In the genomic region with DNA sequence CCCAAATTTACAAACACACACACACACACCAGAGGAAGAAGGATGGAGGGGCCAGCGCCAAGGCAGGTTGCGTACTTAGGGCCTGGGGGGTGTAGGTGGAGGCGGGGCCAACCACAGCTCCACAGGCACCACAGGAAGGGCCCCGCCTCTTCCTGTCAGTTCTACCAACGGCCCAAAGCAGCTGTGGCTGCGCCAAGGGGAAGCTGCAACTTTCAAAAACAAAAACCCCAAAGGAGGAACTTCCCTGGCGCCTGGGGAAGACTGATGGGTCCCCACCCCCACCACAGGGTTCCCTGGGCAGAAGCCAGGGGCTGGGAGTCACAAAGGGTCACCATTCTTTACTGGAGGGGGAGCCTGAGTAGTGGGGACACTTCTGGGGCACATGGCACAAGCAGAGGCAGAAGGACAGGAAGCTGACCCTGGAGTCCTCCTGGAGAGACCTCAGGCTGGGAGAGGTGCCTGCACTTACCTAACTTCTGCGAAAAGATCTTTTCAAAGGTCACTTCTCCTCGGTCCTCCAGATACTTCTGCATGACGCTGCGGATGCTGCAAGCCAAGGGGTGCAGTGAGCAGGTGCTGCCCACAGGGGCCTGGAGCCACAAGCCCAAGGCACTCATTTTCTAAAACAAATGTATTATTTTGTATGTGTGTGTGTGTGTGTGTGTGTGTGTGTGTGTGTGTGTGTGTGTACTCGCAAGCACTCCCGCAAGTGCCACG, we compare ENCODE assay signal across 8 mouse cellular contexts. TPM values are rescaled to one million over a fixed set of nuclear protein-coding genes. Genes with fewer than 3 reads are reported as not detected.
DNase-seq lines count a peak whose midpoint lies in the region; ATAC-seq and TF ChIP-seq lines count a peak whose summit lies in the region.

No protein-coding gene starts in this region.

- TF ChIP-seq CTCF in stomach, postnatal 0 days (IDR thresholded peaks at IDR 0.05; ENCODE audit: low read depth) = no peak
- no peak for TF ChIP-seq CTCF in forebrain, postnatal 0 days (IDR thresholded peaks at IDR 0.05; ENCODE audit: low read depth)

- peak; percentile 66 to 71 for DNase-seq in right cerebral cortex, postnatal 10 days (ENCODE audit: low spot score in 2 of 2)
- DNase-seq in right cerebral cortex, adult 2 months (ENCODE audit: low spot score in 2 of 2) = no peak
- peak; percentile 56 for DNase-seq in gastrocnemius, postnatal 14 days
- DNase-seq in kidney, adult 18-20 months = peak; percentile 57
- DNase-seq in stomach, postnatal 0 days (ENCODE audit: low spot score) = no peak
- DNase-seq in forebrain, postnatal 0 days = no peak
- DNase-seq in ovary, postnatal 10 days (ENCODE audit: low spot score) = no peak

- 58% methylated on average over 13 of the region's 14 CpGs for WGBS in lung, embryonic 16.5 days
- 54% methylated on average over 14 of the region's 14 CpGs for WGBS in stomach, postnatal 0 days
- 74% methylated on average over 14 of the region's 14 CpGs for WGBS in forebrain, postnatal 0 days

- H3K4me2 ChIP-seq in lung, embryonic 16.5 days (ENCODE audit: low read depth, low read length) = no peak overlapping the region
- no peak overlapping the region for H3K4me2 ChIP-seq in stomach, postnatal 0 days (replicated peaks; ENCODE audit: low read depth)
- no peak overlapping the region for H3K4me2 ChIP-seq in forebrain, postnatal 0 days (ENCODE audit: low read depth)

- H3K27me3 ChIP-seq in lung, embryonic 16.5 days (ENCODE audit: control insufficient read depth, insufficient read depth, low read depth, low read length) = no peaks in the 10 kb centered on the region
- H3K27me3 ChIP-seq in stomach, postnatal 0 days (ENCODE audit: control insufficient read depth, insufficient read depth, low read length) = no peaks in the 10 kb centered on the region
- H3K27me3 ChIP-seq in forebrain, postnatal 0 days (ENCODE audit: insufficient read depth, low read length) = no peaks in the 10 kb centered on the region

- TF ChIP-seq EP300 in stomach, postnatal 0 days (optimal IDR thresholded peaks at IDR 0.05) = no peak

- H3K4me1 ChIP-seq in lung, embryonic 16.5 days (replicated peaks; ENCODE audit: control insufficient read depth, insufficient read depth, low read length) = no peaks in the 10 kb centered on the region; the same call in 1 of the 2 replicates
- H3K4me1 ChIP-seq in stomach, postnatal 0 days (replicated peaks; ENCODE audit: control insufficient read depth, insufficient read depth) = no peaks in the 10 kb centered on the region
- no peaks in the 10 kb centered on the region for H3K4me1 ChIP-seq in forebrain, postnatal 0 days (ENCODE audit: insufficient read depth)

- H3K9me3 ChIP-seq in lung, embryonic 16.5 days (ENCODE audit: control insufficient read depth, low read length) = no peaks in the 10 kb centered on the region
- H3K9me3 ChIP-seq in stomach, postnatal 0 days (ENCODE audit: control insufficient read depth, low read length) = no peaks in the 10 kb centered on the region
- H3K9me3 ChIP-seq in forebrain, postnatal 0 days (ENCODE audit: low read length) = no peaks in the 10 kb centered on the region

- ATAC-seq in lung, embryonic 16.5 days (ENCODE audit: low read depth) = peak; percentile 77
- no peak for ATAC-seq in stomach, postnatal 0 days (ENCODE audit: low FRiP score, low TSS enrichment)
- no peak for ATAC-seq in forebrain, postnatal 0 days

- H3K27ac ChIP-seq in lung, embryonic 16.5 days (ENCODE audit: low read length) = peak overlapping the region; percentile 71
- peak overlapping the region; percentile 53; the same call in 1 of the 2 replicates for H3K27ac ChIP-seq in stomach, postnatal 0 days (replicated peaks)
- H3K27ac ChIP-seq in forebrain, postnatal 0 days (ENCODE audit: low read depth, low read length) = no peak overlapping the region

- peaks cover 28% of the 10 kb centered on the region for H3K36me3 ChIP-seq in lung, embryonic 16.5 days (ENCODE audit: control insufficient read depth, insufficient read depth, low read length)
- peaks cover 31% of the 10 kb centered on the region for H3K36me3 ChIP-seq in stomach, postnatal 0 days (ENCODE audit: control insufficient read depth, insufficient read depth, low read length)
- H3K36me3 ChIP-seq in forebrain, postnatal 0 days (ENCODE audit: insufficient read depth) = peaks cover 41% of the 10 kb centered on the region

- 0 out of 2 replicates have a peak overlapping the region, but pooled peaks have one; percentile 6 for H3K9ac ChIP-seq in lung, embryonic 16.5 days (ENCODE audit: low read length)
- peak overlapping the region; percentile 13; the same call in 1 of the 2 replicates for H3K9ac ChIP-seq in stomach, postnatal 0 days (ENCODE audit: low read length)
- no peak overlapping the region for H3K9ac ChIP-seq in forebrain, postnatal 0 days

- no peak overlapping the region for H3K4me3 ChIP-seq in lung, embryonic 16.5 days (ENCODE audit: low read length)
- H3K4me3 ChIP-seq in stomach, postnatal 0 days (ENCODE audit: low read depth, low read length) = no peak overlapping the region
- no peak overlapping the region for H3K4me3 ChIP-seq in forebrain, postnatal 0 days (ENCODE audit: low read depth, low read length)

- intact Hi-C loops in gastrocnemius, postnatal 14 days (cut with DNase I; ENCODE audit: low total_unique reads) = no loop called here

RNA-seq across cellular contexts. Expression of gene Grk2, which starts 11.5 kb away (rescaled TPM):
- total RNA-seq in gastrocnemius, postnatal 14 days (2021) = 10 to 100 TPM; 31.8 to 36.4 TPM
- polyA plus RNA-seq in lung, embryonic 16.5 days (2015; fragmentation: Nextera tagmentation; extraction: Ambion mirVana) = 13.7 and 15.0 TPM in 2 replicates
- polyA plus RNA-seq in stomach, postnatal 0 days (2015; fragmentation: Nextera tagmentation; extraction: Ambion mirVana) = 19.3 and 25.5 TPM in 2 replicates
- total RNA-seq in forebrain, postnatal 0 days (2014; rRNA removed) = 129 and 136 TPM in 2 replicates
- 23.6 and 24.6 TPM in 2 replicates for polyA plus RNA-seq in forebrain, postnatal 0 days (2015; fragmentation: Nextera tagmentation; extraction: Ambion mirVana)

RNA-seq across cellular contexts. Expression of gene Ankrd13d, which starts 11.6 kb away (rescaled TPM):
- under 1 TPM; 0.62 to 0.90 TPM for total RNA-seq in gastrocnemius, postnatal 14 days (2021)
- polyA plus RNA-seq in lung, embryonic 16.5 days (2015; fragmentation: Nextera tagmentation; extraction: Ambion mirVana) = 3.5 and 5.2 TPM in 2 replicates
- 5.0 and 5.2 TPM in 2 replicates for polyA plus RNA-seq in stomach, postnatal 0 days (2015; fragmentation: Nextera tagmentation; extraction: Ambion mirVana)
- total RNA-seq in forebrain, postnatal 0 days (2014; rRNA removed) = 76.6 and 87.3 TPM in 2 replicates
- polyA plus RNA-seq in forebrain, postnatal 0 days (2015; fragmentation: Nextera tagmentation; extraction: Ambion mirVana) = 48.7 and 55.2 TPM in 2 replicates

RNA-seq across cellular contexts. Expression of gene Ssh3, which starts 25.6 kb away (rescaled TPM):
- 1 to 10 TPM; 2.6 to 4.4 TPM for total RNA-seq in gastrocnemius, postnatal 14 days (2021)
- polyA plus RNA-seq in lung, embryonic 16.5 days (2015; fragmentation: Nextera tagmentation; extraction: Ambion mirVana) = 20.0 and 21.5 TPM in 2 replicates
- 36.9 and 41.0 TPM in 2 replicates for polyA plus RNA-seq in stomach, postnatal 0 days (2015; fragmentation: Nextera tagmentation; extraction: Ambion mirVana)
- total RNA-seq in forebrain, postnatal 0 days (2014; rRNA removed) = 35.9 and 41.5 TPM in 2 replicates
- polyA plus RNA-seq in forebrain, postnatal 0 days (2015; fragmentation: Nextera tagmentation; extraction: Ambion mirVana) = 6.4 and 9.1 TPM in 2 replicates

Comparison
In these comparisons a context has a peak if more than half of its experiments do, and no peak if none do; other contexts are left out.
1. DNase-seq: peak in right cerebral cortex, postnatal 10 days (2 of 2), gastrocnemius, postnatal 14 days (single experiment) and kidney, adult 18-20 months (single experiment); none in right cerebral cortex, adult 2 months (0 of 2), stomach, postnatal 0 days (single experiment), forebrain, postnatal 0 days (single experiment) and ovary, postnatal 10 days (single experiment).